Mouse (Mus musculus) CH12.LX (cell line): ENCODE results near the gene Pygl. TPM values are rescaled to one million over a fixed set of nuclear protein-coding genes. Genes with fewer than 3 reads are reported as not detected.
A peak's percentile ranks its signal among the peaks of the same experiment; 100 is the strongest.

Source experiments
- DNase-seq: peaks from one replicate; pipeline ENCODE4 v3.0.0-alpha.2; 2013; ENCODE audit errors: extremely low read depth
- H3K27ac ChIP-seq: 2 replicates; pipeline ENCODE4 v1.5.1; 2012; ENCODE audit warnings: low read depth, mild to moderate bottlenecking, control low read depth, moderate library complexity; ENCODE audit not compliant: insufficient read depth
- H3K27me3 ChIP-seq: replicated peaks from 2 replicates; pipeline ENCODE3; 2012; ENCODE audit warnings: inconsistent platforms
- H3K36me3 ChIP-seq, 2 experiments: replicated peaks in 1 of 2; 2 replicates each; pipeline versions ENCODE3 to v1.6.1; 2012; ENCODE audit warnings: inconsistent platforms in 1 of 2, low read length in 1 of 2, mild to moderate bottlenecking in 1 of 2, mixed read lengths in 1 of 2, moderate library complexity in 1 of 2; ENCODE audit not compliant: control insufficient read depth in 1 of 2, insufficient read depth in 1 of 2
- H3K4me1 ChIP-seq, 2 experiments: 2 replicates each; pipeline ENCODE4 v1.6.1; 2012; ENCODE audit warnings: inconsistent platforms in 1 of 2, moderate library complexity in 1 of 2; ENCODE audit not compliant: insufficient read depth in 2 of 2, control insufficient read depth in 1 of 2
- H3K4me2 ChIP-seq: 2 replicates; pipeline ENCODE4 v1.6.1; 2012; ENCODE audit warnings: low read depth, mild to moderate bottlenecking, control low read depth; ENCODE audit not compliant: poor library complexity, insufficient read depth, severe bottlenecking
- H3K4me3 ChIP-seq, 3 experiments: fragments of 150-350 bp in 1 of 3; sonication (generic) in 1 of 3; replicated peaks in 1 of 3; 2 replicates each; pipeline versions ENCODE3 to v1.5.1; 2011 to 2012; ENCODE audit warnings: low read depth in 2 of 3, low read length in 2 of 3, mild to moderate bottlenecking in 2 of 3, moderate library complexity in 2 of 3, control low read depth in 1 of 3, improper control_type of control experiment in 1 of 3, inconsistent platforms in 1 of 3, mixed read lengths in 1 of 3; ENCODE audit not compliant: poor library complexity in 1 of 3
- H3K79me2 ChIP-seq: replicated peaks from 2 replicates; pipeline ENCODE4 v1.6.1; 2012; ENCODE audit warnings: mild to moderate bottlenecking, moderate library complexity; ENCODE audit not compliant: control insufficient read depth, poor library complexity, insufficient read depth, severe bottlenecking; ENCODE audit errors: extremely low read depth
- H3K9ac ChIP-seq: 2 replicates; pipeline ENCODE4 v1.6.1; 2012; ENCODE audit warnings: low read depth, mild to moderate bottlenecking, control low read depth, moderate library complexity; ENCODE audit not compliant: insufficient read depth
- H3K9me3 ChIP-seq: replicated peaks from 2 replicates; pipeline ENCODE3; 2012; ENCODE audit warnings: low read length, inconsistent platforms, mixed read lengths
- BHLHE40 ChIP-seq: IDR thresholded peaks from 2 replicates; pipeline ENCODE4 v1.6.1; 2011; ENCODE audit warnings: mild to moderate bottlenecking, low read depth, low read length, improper control_type of control experiment
- CHD1 ChIP-seq: IDR thresholded peaks from 2 replicates; pipeline ENCODE4 v1.6.1; 2012; ENCODE audit warnings: low read depth, low read length, improper control_type of control experiment, inconsistent platforms
- CHD2 ChIP-seq: IDR thresholded peaks from 2 replicates; pipeline ENCODE4 v1.6.1; 2011; ENCODE audit warnings: low read length, improper control_type of control experiment
- ELF1 ChIP-seq: IDR thresholded peaks from 2 replicates; pipeline ENCODE4 v1.6.1; 2014; ENCODE audit warnings: low read depth, mild to moderate bottlenecking, inconsistent platforms, low read length, improper control_type of control experiment
- EP300 ChIP-seq: IDR thresholded peaks from 2 replicates; pipeline ENCODE4 v1.6.1; 2011; ENCODE audit warnings: low read length, improper control_type of control experiment
- GABPA ChIP-seq: IDR thresholded peaks from 2 replicates; pipeline ENCODE4 v1.6.1; 2012; ENCODE audit warnings: low read depth, low read length, improper control_type of control experiment, inconsistent platforms; ENCODE audit not compliant: insufficient replicate concordance
- HCFC1 ChIP-seq: IDR thresholded peaks from 2 replicates; pipeline ENCODE4 v1.6.1; 2012; ENCODE audit warnings: low read depth, mild to moderate bottlenecking, inconsistent platforms, low read length, improper control_type of control experiment
- MAFK ChIP-seq: IDR thresholded peaks from 2 replicates; pipeline ENCODE4 v1.6.1; 2011; ENCODE audit warnings: low read length, improper control_type of control experiment; ENCODE audit not compliant: insufficient replicate concordance
- MEF2A ChIP-seq: IDR thresholded peaks from 2 replicates; pipeline ENCODE4 v1.6.1; 2014; ENCODE audit warnings: low read depth, mild to moderate bottlenecking, inconsistent platforms, low read length, improper control_type of control experiment, borderline replicate concordance
- MXI1 ChIP-seq: IDR thresholded peaks from 2 replicates; pipeline ENCODE4 v1.6.1; 2011; ENCODE audit warnings: mild to moderate bottlenecking, low read depth, low read length, improper control_type of control experiment
- MYC ChIP-seq: IDR thresholded peaks from 2 replicates; pipeline ENCODE4 v1.6.1; 2011; ENCODE audit warnings: low read depth, mild to moderate bottlenecking, improper control_type of control experiment, low read length
- NELFE ChIP-seq: IDR thresholded peaks from 2 replicates; pipeline ENCODE4 v1.6.1; 2011; ENCODE audit warnings: low read depth, low read length, improper control_type of control experiment
- SIN3A ChIP-seq: IDR thresholded peaks from 2 replicates; pipeline ENCODE4 v1.6.1; 2012; ENCODE audit warnings: low read length, improper control_type of control experiment, inconsistent platforms
- SMC3 ChIP-seq: IDR thresholded peaks from 2 replicates; pipeline ENCODE4 v1.6.1; 2011; ENCODE audit warnings: low read depth, low read length, improper control_type of control experiment
- UBTF ChIP-seq: IDR thresholded peaks from 2 replicates; pipeline ENCODE4 v1.6.1; 2012; ENCODE audit warnings: low read depth, mild to moderate bottlenecking, inconsistent platforms, low read length, improper control_type of control experiment, moderate library complexity
- dilution Hi-C: fragments of 300-500 bp; cut with MboI; formaldehyde crosslinking; loops from 2 replicates; pipeline ENCODE4 v1.14.3; 2020; ENCODE audit warnings: low sequenced_read_pairs; ENCODE audit not compliant: extremely low pct_unique_long_range_greater_than_20kb, extremely low pct_ligation_motif_present
- in situ Hi-C: fragments of 300-500 bp; cut with MboI; formaldehyde crosslinking; loops from 3 replicates; pipeline ENCODE4 v1.14.3; 2019; ENCODE audit warnings: low sequenced_read_pairs, low pct_ligation_motif_present, low pct_unique_long_range_greater_than_20kb, mixed read lengths
- polyA plus RNA-seq: library from polyadenylated mRNA; unstranded; fragments of >175 nt; gene quantifications from 2 replicates; pipeline ENCODE4 v1.2.1, GENCODE M21; 2012; ENCODE audit warnings: low read depth; ENCODE audit not compliant: insufficient read length
- total RNA-seq, 2 experiments: library from RNA; depleted of rRNA; stranded (reverse); fragments of 300-350 nt in 1 of 2; fragments of >200 nt in 1 of 2; gene quantifications; 2 replicates each; pipeline ENCODE4 v1.2.3; 2012 to 2014

The Pygl gene
- total and polyA plus RNA-seq, 3 experiments, result 1.1 to 8.5 (median 3.1) TPM

DNA sequence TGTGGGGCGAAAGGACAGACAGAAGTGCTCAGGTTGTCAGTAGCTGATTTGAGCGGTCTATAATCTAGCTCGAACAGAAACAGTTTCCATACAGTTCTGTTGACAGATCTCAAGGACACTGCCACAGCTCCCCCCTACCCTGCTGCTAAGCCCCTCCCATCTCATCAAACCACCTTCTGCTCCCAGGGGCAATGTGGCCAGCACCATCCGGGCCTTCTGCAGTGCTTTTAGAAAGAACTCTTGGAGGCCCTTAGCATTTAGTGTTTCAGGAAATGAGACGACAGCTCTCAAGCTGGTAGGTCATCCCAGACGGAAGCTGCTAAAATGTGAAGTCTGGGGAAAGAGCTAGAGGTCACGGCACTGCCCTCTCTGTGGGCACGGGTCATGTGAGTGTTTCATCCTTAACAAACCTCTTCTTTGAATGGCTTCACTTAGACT is 35.2 kb upstream of the Pygl start:
- Histone ChIP-seq H3K79me2 (no peaks in the 10 kb centered on the region), H3K4me2 (peak overlapping the region; percentile 33), H3K4me1 (peaks cover 4 to 17% of the 10 kb centered on the region in 2 experiments; a peak in 2 of 4 replicates), H3K4me3 (no peak overlapping the region), H3K27ac (no peak overlapping the region), H3K9me3 (no peaks in the 10 kb centered on the region), H3K36me3 (no peaks in the 10 kb centered on the region), H3K27me3 (no peaks in the 10 kb centered on the region), H3K9ac (0 out of 2 replicates have a peak overlapping the region, but pooled peaks have one; percentile 17)
- in situ Hi-C loops, result no loop called here
- TF ChIP-seq SIN3A (no peak), MAFK (no peak), MXI1 (no peak), CHD2 (no peak), ELF1 (peak; percentile 29; the same call in 1 of the 2 replicates), HCFC1 (no peak), MYC (no peak), NELFE (no peak), BHLHE40 (peak; percentile 22; the same call in 1 of the 2 replicates), UBTF (no peak), EP300 (no peak)
- dilution Hi-C loops, result no loop called here
- DNase-seq, result peak; percentile 50

DNA sequence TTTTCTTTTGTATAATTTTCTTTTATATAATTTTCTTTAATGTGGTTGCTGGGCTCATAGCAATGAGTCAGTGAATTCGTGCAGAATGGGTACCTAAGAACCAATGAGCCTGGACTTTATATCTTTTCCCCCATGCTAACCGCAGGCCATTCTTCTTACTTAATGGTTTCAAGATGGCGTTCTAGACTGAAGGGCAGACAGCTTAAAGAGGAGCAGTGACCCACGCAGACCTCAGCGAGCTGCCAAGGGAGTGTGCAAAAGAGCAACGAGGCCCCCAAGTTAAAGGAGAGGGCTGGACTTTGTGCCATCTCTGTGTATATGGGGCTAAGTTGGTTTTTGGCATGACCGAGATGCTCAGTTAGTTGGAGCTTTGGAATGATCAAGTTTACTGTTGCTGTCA is 32.4 kb upstream of the Pygl start:
- Histone ChIP-seq H3K9me3 (no peaks in the 10 kb centered on the region), H3K36me3 (no peaks in the 10 kb centered on the region), H3K79me2 (no peaks in the 10 kb centered on the region), H3K9ac (no peak overlapping the region), H3K4me1 (peaks cover 4 to 17% of the 10 kb centered on the region in 2 experiments; a peak in 3 of 4 replicates), H3K27ac (no peak overlapping the region), H3K27me3 (no peaks in the 10 kb centered on the region), H3K4me2 (no peak overlapping the region), H3K4me3 (no peak overlapping the region)
- dilution Hi-C loops (no loop called here), in situ Hi-C loops (no loop called here)
- no peak for TF ChIP-seq MEF2A
- no peak for TF ChIP-seq SMC3
- TF ChIP-seq CHD1, result no peak
- no peak for TF ChIP-seq ELF1
- no peak for TF ChIP-seq GABPA
- no peak for DNase-seq
